Mouse (Mus musculus): Measurements from ENCODE around the gene Dnah5. TPM values are rescaled to one million over a fixed set of nuclear protein-coding genes. Genes with fewer than 3 reads are reported as not detected.
A peak's percentile ranks its signal among the peaks of the same experiment; 100 is the strongest.

Dnah5 gene
- polyA plus RNA-seq, 1 experiment from 2014 or later, result 0.01 TPM

- H3K4me2 ChIP-seq (ENCODE audit: low read depth, low read length), result no peak overlapping the region
- no peak for ATAC-seq
- no peak overlapping the region for H3K9ac ChIP-seq (ENCODE audit: low read depth, low read length)
- 54% methylated on average over 3 of the region's 3 CpGs for WGBS
- H3K36me3 ChIP-seq (ENCODE audit: control insufficient read depth, insufficient read depth, low read length), result no peaks in the 10 kb centered on the region
- H3K27ac ChIP-seq (ENCODE audit: low read length), result no peak overlapping the region
- H3K9me3 ChIP-seq (ENCODE audit: control insufficient read depth, low read length), result no peaks in the 10 kb centered on the region
- H3K27me3 ChIP-seq (replicated peaks; ENCODE audit: control insufficient read depth, insufficient read depth, low read length), result no peaks in the 10 kb centered on the region
- no peak overlapping the region for H3K4me3 ChIP-seq (ENCODE audit: low read length)
- H3K4me1 ChIP-seq (ENCODE audit: control insufficient read depth, insufficient read depth, low read length), result no peaks in the 10 kb centered on the region
Observed at GRCm38 (mm10) chr15:28227316-28227715, 23.8 kb downstream of the Dnah5 start.

GRCm38 (mm10) chr15:28260250-28260649 lies 56.7 kb downstream of the Dnah5 start:
- peak; percentile 98 for ATAC-seq
- Histone ChIP-seq H3K4me3 (ENCODE audit: low read length) (no peak overlapping the region), H3K4me2 (ENCODE audit: low read depth, low read length) (no peak overlapping the region), H3K9ac (ENCODE audit: low read depth, low read length) (no peak overlapping the region), H3K9me3 (ENCODE audit: control insufficient read depth, low read length) (no peaks in the 10 kb centered on the region; the same call in 1 of the 2 replicates), H3K4me1 (ENCODE audit: control insufficient read depth, insufficient read depth, low read length) (no peaks in the 10 kb centered on the region), H3K27ac (ENCODE audit: low read length) (no peak overlapping the region), H3K27me3 (replicated peaks; ENCODE audit: control insufficient read depth, insufficient read depth, low read length) (no peaks in the 10 kb centered on the region), H3K36me3 (ENCODE audit: control insufficient read depth, insufficient read depth, low read length) (no peaks in the 10 kb centered on the region)
- WGBS, result 75% methylated on average over 1 of the region's 1 CpGs

- Histone ChIP-seq H3K4me3 (ENCODE audit: low read length) (no peak overlapping the region), H3K27me3 (replicated peaks; ENCODE audit: control insufficient read depth, insufficient read depth, low read length) (no peaks in the 10 kb centered on the region), H3K27ac (ENCODE audit: low read length) (no peak overlapping the region), H3K9me3 (ENCODE audit: control insufficient read depth, low read length) (no peaks in the 10 kb centered on the region), H3K4me1 (ENCODE audit: control insufficient read depth, insufficient read depth, low read length) (no peaks in the 10 kb centered on the region), H3K4me2 (ENCODE audit: low read depth, low read length) (no peak overlapping the region), H3K36me3 (ENCODE audit: control insufficient read depth, insufficient read depth, low read length) (no peaks in the 10 kb centered on the region), H3K9ac (ENCODE audit: low read depth, low read length) (no peak overlapping the region)
- no peak for ATAC-seq
- 99% methylated on average over 4 of the region's 4 CpGs for WGBS
Observed at GRCm38 (mm10) chr15:28299438-28299837, 95.9 kb downstream of the Dnah5 start.

GRCm38 (mm10) chr15:28307131-28307530 lies 103.6 kb downstream of the Dnah5 start:
- H3K36me3 ChIP-seq (ENCODE audit: control insufficient read depth, insufficient read depth, low read length), result no peaks in the 10 kb centered on the region
- no peak for ATAC-seq
- H3K4me1 ChIP-seq (ENCODE audit: control insufficient read depth, insufficient read depth, low read length), result no peaks in the 10 kb centered on the region
- WGBS, result 21% methylated on average over 8 of the region's 8 CpGs
- no peaks in the 10 kb centered on the region for H3K9me3 ChIP-seq (ENCODE audit: control insufficient read depth, low read length)
- no peaks in the 10 kb centered on the region for H3K27me3 ChIP-seq (replicated peaks; ENCODE audit: control insufficient read depth, insufficient read depth, low read length)
- no peak overlapping the region for H3K9ac ChIP-seq (ENCODE audit: low read depth, low read length)
- H3K27ac ChIP-seq (ENCODE audit: low read length), result no peak overlapping the region
- H3K4me3 ChIP-seq (ENCODE audit: low read length), result no peak overlapping the region
- no peak overlapping the region for H3K4me2 ChIP-seq (ENCODE audit: low read depth, low read length)

- WGBS, result 72% methylated on average over 2 of the region's 2 CpGs
Observed at GRCm38 (mm10) chr15:28307884-28308283, 104.3 kb downstream of the Dnah5 start.

GRCm38 (mm10) chr15:28310516-28310915 lies 107.0 kb downstream of the Dnah5 start:
- no peak overlapping the region for H3K4me3 ChIP-seq (ENCODE audit: low read length)
- no peaks in the 10 kb centered on the region for H3K4me1 ChIP-seq (ENCODE audit: control insufficient read depth, insufficient read depth, low read length)
- WGBS, result 71% methylated on average over 4 of the region's 4 CpGs
- no peaks in the 10 kb centered on the region for H3K9me3 ChIP-seq (ENCODE audit: control insufficient read depth, low read length)
- H3K9ac ChIP-seq (ENCODE audit: low read depth, low read length), result no peak overlapping the region
- H3K4me2 ChIP-seq (ENCODE audit: low read depth, low read length), result no peak overlapping the region
- H3K27me3 ChIP-seq (replicated peaks; ENCODE audit: control insufficient read depth, insufficient read depth, low read length), result no peaks in the 10 kb centered on the region
- no peaks in the 10 kb centered on the region for H3K36me3 ChIP-seq (ENCODE audit: control insufficient read depth, insufficient read depth, low read length)
- ATAC-seq, result no peak
- no peak overlapping the region for H3K27ac ChIP-seq (ENCODE audit: low read length)

More at GRCm38 (mm10) chr15:28307884-28308283, 104.3 kb downstream of the Dnah5 start:
- H3K4me3 ChIP-seq (ENCODE audit: low read length), result no peak overlapping the region
- no peaks in the 10 kb centered on the region for H3K4me1 ChIP-seq (ENCODE audit: control insufficient read depth, insufficient read depth, low read length)
- no peak overlapping the region for H3K27ac ChIP-seq (ENCODE audit: low read length)
- no peak for ATAC-seq
- H3K9ac ChIP-seq (ENCODE audit: low read depth, low read length), result no peak overlapping the region
- no peak overlapping the region for H3K4me2 ChIP-seq (ENCODE audit: low read depth, low read length)
- H3K27me3 ChIP-seq (replicated peaks; ENCODE audit: control insufficient read depth, insufficient read depth, low read length), result no peaks in the 10 kb centered on the region
- H3K36me3 ChIP-seq (ENCODE audit: control insufficient read depth, insufficient read depth, low read length), result no peaks in the 10 kb centered on the region
- no peaks in the 10 kb centered on the region for H3K9me3 ChIP-seq (ENCODE audit: control insufficient read depth, low read length)

GRCm38 (mm10) chr15:28313451-28313850 lies 109.9 kb downstream of the Dnah5 start:
- WGBS, result 79% methylated on average over 14 of the region's 14 CpGs
- ATAC-seq, result no peak
- Histone ChIP-seq H3K27me3 (replicated peaks; ENCODE audit: control insufficient read depth, insufficient read depth, low read length) (no peaks in the 10 kb centered on the region), H3K4me2 (ENCODE audit: low read depth, low read length) (no peak overlapping the region), H3K27ac (ENCODE audit: low read length) (no peak overlapping the region), H3K4me3 (ENCODE audit: low read length) (no peak overlapping the region), H3K9me3 (ENCODE audit: control insufficient read depth, low read length) (no peaks in the 10 kb centered on the region), H3K9ac (ENCODE audit: low read depth, low read length) (no peak overlapping the region), H3K4me1 (ENCODE audit: control insufficient read depth, insufficient read depth, low read length) (no peaks in the 10 kb centered on the region), H3K36me3 (ENCODE audit: control insufficient read depth, insufficient read depth, low read length) (no peaks in the 10 kb centered on the region)

GRCm38 (mm10) chr15:28315812-28316528 lies 112.4 kb downstream of the Dnah5 start:
- H3K36me3 ChIP-seq (ENCODE audit: control insufficient read depth, insufficient read depth, low read length), result no peaks in the 10 kb centered on the region
- H3K4me2 ChIP-seq (ENCODE audit: low read depth, low read length), result no peak overlapping the region
- 31% methylated on average over 6 of the region's 6 CpGs for WGBS
- H3K4me1 ChIP-seq (ENCODE audit: control insufficient read depth, insufficient read depth, low read length), result no peaks in the 10 kb centered on the region
- H3K27ac ChIP-seq (ENCODE audit: low read length), result no peak overlapping the region
- no peak overlapping the region for H3K9ac ChIP-seq (ENCODE audit: low read depth, low read length)
- H3K27me3 ChIP-seq (replicated peaks; ENCODE audit: control insufficient read depth, insufficient read depth, low read length), result no peaks in the 10 kb centered on the region
- no peak for ATAC-seq
- H3K4me3 ChIP-seq (ENCODE audit: low read length), result no peak overlapping the region
- no peaks in the 10 kb centered on the region for H3K9me3 ChIP-seq (ENCODE audit: control insufficient read depth, low read length)

GRCm38 (mm10) chr15:28322533-28322932 lies 119.0 kb downstream of the Dnah5 start:
- no peaks in the 10 kb centered on the region for H3K9me3 ChIP-seq (ENCODE audit: control insufficient read depth, low read length)

GRCm38 (mm10) chr15:28326985-28327384 lies 123.4 kb downstream of the Dnah5 start:
- no peak for ATAC-seq

More at GRCm38 (mm10) chr15:28322533-28322932, 119.0 kb downstream of the Dnah5 start:
- H3K36me3 ChIP-seq (ENCODE audit: control insufficient read depth, insufficient read depth, low read length), result no peaks in the 10 kb centered on the region
- H3K4me2 ChIP-seq (ENCODE audit: low read depth, low read length), result no peak overlapping the region
- no peak for ATAC-seq
- 85% methylated on average over 7 of the region's 7 CpGs for WGBS
- H3K4me1 ChIP-seq (ENCODE audit: control insufficient read depth, insufficient read depth, low read length), result no peaks in the 10 kb centered on the region
- H3K9ac ChIP-seq (ENCODE audit: low read depth, low read length), result no peak overlapping the region
- H3K27ac ChIP-seq (ENCODE audit: low read length), result no peak overlapping the region
- H3K27me3 ChIP-seq (replicated peaks; ENCODE audit: control insufficient read depth, insufficient read depth, low read length), result no peaks in the 10 kb centered on the region
- H3K4me3 ChIP-seq (ENCODE audit: low read length), result no peak overlapping the region

More at GRCm38 (mm10) chr15:28326985-28327384, 123.4 kb downstream of the Dnah5 start:
- 64% methylated on average over 7 of the region's 7 CpGs for WGBS
- H3K36me3 ChIP-seq (ENCODE audit: control insufficient read depth, insufficient read depth, low read length), result no peaks in the 10 kb centered on the region
- H3K9me3 ChIP-seq (ENCODE audit: control insufficient read depth, low read length), result no peaks in the 10 kb centered on the region
- H3K4me2 ChIP-seq (ENCODE audit: low read depth, low read length), result no peak overlapping the region
- H3K4me3 ChIP-seq (ENCODE audit: low read length), result no peak overlapping the region
- H3K4me1 ChIP-seq (ENCODE audit: control insufficient read depth, insufficient read depth, low read length), result no peaks in the 10 kb centered on the region
- no peaks in the 10 kb centered on the region for H3K27me3 ChIP-seq (replicated peaks; ENCODE audit: control insufficient read depth, insufficient read depth, low read length)
- no peak overlapping the region for H3K9ac ChIP-seq (ENCODE audit: low read depth, low read length)
- H3K27ac ChIP-seq (ENCODE audit: low read length), result no peak overlapping the region

Data from intestine, embryonic 16.5 days (tissue).